Mouse (Mus musculus) spleen, postnatal 4 days (tissue): Measurements from ENCODE around the gene Khdrbs1.
"Not testable (repeated sequence)": the region's sequence is repeated elsewhere in the genome, so short reads cannot be mapped to it uniquely, and the experiment has no call there.

Experiments used
- DNase-seq, 2 experiments: peaks; one replicate each; pipeline ENCODE4 v3.0.0; 2022; ENCODE audit warnings: low spot score in 2 of 2

The Khdrbs1 gene

DNA sequence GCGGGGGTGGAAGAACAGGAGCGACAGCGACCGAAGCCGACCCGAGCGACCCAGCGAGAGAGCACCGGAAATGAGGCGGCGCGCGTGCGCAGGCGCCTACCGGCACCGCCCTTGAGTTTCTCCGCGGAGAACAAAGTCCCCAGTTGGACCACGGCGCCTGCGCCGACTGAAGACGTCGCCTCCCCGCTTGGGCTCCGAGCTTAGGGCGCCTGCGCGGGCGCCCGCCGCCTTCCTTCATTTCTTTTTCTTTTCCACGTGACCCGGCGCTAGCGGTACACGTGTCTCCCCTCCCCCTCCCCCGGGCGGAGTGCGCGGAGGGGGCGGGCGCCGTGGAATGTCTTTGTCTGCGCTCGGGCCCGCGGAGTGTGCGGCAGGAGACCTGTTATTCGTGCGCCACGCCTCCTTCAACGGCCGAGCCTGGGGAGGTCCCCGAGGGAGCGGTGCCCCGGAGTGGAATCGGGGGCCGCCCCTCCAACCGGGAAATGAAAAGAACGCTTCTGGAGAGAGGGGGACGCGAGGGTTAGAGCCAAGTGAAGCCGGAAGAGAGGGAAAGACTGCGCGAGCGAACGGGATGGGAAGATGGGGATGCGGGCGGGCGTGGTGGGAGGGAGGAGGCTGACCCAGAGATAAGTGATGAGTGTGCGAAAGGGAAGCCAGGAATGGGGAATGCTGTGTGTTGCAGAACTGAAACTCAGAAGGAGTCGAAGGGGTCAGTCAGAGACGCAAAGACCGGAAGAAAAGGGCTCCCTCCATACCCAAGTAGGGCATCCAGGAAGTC lies at the start of gene Khdrbs1:
TSS of gene Khdrbs1 (minus strand) at position 72 of the 778 bp plus-strand sequence.
- DNase-seq, result peak; percentile 96 to 98

DNA sequence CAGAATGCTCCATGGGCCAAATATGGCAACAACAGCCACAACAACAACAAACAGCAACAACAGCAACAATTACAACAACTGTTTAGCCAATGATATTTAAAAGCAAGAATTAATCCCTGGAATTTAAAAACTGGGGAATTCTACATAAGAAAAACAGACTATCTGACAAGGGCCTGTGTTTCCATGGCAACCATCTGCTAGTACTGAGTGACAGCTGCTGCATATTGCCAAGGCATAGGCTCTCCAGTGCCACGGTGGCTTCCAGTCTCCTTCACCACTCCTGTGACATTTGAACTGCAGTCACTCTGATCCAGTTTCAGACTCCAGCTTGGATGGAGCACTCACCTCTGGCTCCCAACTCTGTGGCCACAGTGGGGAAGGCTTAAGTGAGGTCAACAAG lies 49.3 kb upstream of the Khdrbs1 start:
- no peak for DNase-seq

DNA sequence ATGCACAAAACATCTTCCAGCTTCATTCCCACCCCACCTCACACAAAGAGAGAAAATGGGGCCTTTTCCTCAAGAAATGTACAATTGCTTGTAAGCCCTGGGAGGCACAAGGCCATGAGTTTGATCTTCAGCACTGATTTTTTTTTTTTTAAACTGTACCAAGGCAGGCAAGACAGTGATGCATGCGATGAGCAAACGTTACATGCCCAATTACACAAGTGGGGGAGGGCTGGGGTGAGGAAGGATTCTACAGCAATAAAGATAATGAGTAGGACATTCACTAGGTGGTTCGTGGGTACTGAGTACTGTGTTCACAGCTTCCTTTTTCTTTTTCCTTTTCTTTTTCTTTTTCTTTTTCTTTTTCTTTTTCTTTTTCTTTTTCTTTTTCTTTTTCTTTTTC lies 48.4 kb upstream of the Khdrbs1 start:
- DNase-seq, result no peak

DNA sequence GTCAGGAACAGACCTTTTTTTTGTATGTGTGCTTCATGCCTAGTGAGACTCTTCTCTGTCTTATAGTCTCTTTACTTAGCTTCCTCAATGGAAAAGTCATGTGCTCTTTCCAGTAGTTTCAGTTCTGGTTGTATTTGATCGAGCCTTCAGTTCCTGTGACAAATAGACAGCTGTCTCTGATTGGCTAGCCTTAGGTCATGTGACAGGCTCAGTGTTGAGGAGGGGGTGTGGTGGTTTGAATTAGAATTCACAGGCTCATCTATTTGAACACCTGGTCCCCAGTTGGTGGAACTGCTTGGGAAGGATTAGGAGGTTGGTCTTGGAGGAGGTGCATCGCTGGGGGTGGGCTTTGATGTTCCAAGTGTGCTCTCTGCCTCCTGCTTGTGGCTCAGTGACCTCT lies 47.5 kb upstream of the Khdrbs1 start:
- DNase-seq, result no peak

DNA sequence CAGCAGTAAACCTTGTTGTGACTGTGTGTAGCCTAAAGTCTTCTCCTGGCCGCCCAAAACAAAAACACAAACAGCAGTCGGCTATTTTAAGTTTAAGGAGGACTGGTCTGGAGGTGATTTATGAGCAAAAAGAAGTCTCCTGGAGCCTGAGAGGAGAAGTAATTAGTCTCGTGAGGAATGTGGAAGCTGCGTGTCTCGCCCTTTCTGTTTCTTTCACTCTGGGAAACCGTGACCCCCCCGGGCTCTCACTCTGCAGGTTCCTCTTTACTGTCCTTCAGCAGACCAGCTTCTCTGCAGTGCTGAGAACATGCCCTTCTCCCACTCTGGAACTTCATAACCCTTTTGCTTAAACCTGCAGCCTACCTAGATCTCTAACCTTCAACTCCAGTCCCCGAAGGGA lies 46.6 kb upstream of the Khdrbs1 start:
- peak in 1 of 2 experiments; percentile 43 for DNase-seq

DNA sequence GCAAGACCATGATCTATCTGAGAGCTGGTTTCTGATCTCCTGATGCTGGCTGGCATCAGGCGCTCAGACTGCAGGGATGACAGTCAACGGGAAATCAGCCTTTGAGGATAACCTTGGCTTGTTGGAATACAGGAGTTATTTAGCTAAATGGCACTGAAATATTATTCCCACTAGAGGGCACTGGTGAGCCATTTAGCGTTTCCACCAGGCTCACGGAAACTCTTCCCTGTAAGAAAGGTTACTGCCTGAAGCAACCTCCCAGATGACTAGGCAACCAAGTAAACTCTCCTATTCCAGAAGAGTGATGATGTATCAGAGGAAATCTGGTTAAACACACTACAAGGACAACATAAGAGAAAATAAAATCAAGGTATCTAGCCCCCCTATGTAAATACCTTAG lies 43.1 kb upstream of the Khdrbs1 start:
- peak; percentile 67 to 81 for DNase-seq

DNA sequence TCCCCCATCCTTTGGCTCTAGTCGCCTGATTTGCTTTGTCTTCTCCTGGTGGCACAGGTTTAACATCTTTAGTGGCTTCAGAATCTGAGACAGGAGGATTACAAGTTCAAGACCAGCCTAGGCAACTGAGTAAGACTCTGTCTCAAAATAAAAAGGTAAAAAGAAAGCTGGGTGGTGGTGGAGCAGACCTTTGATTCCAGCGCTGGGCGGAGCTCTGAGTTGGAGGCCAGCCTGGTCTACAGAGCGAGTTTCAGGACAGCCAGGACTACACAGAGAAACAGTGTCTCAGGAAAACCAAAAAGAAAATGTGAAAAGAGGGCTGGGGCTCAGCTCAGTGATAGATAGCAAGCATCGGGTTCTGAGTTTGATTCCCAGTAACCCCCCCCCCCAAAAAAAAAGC lies 41.4 kb upstream of the Khdrbs1 start:
- DNase-seq, result no peak

DNA sequence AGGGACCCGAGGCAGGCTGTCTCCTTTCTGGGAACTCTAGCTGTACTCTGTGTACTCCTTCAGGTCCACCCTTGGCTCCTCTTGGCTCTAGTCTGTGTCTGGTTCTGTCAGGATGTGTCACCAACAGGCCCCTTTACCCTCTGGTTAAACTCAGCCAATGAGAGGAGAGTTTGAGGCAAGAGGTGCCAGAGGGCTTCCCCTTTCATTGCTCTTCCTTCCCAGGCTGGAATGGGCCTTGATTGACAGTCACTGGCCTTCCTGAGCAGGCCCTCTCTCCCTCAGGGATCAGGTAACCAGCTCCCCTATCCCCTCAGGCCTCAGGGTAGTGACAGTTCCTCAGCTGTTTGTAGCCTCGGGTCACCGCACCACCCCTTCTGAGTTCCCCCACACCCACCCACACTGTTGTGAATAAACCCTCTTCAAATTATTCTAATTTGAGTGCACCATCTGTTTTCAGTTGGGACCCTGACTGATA lies 40.8 kb upstream of the Khdrbs1 start:
- DNase-seq, result no peak

DNA sequence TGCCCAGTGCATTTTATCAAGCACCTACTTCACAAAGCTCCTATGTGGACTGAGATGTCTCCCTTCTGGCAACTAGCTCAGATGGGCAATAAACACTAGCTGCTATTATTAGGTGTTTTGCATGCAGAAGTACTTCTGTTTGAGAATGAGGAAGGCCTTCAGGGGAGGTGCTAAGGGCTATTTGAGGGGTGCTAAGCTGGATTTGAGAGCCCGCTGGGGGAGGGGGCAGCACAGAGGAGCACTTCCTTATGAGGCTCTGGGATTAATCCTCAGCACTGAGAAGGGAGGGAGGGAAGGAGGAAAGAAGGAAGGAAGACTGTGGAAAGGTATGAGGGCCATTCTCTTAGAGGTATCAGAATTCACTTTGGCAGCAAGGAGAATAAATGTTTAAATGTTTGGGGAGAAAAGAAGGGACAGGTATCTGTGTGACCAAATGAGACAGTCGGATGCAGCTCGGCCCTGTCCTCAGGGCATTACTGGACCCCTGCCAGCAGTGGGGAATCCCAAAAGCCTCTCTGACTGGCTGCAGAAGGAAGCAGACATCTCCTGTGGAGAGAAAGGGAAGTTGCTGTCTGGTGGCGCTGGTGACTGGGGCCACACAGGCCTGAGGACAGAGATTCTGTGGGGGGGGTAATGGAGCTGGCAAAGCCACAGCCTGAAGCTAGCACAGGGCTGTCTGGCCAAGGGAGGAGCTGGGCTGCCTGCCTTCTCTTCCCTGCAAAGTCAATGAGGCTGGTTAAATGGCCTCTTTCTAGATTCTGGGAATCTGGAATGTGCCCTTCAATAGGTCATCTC lies 40.0 kb upstream of the Khdrbs1 start:
- peak; percentile 39 to 66 for DNase-seq

DNA sequence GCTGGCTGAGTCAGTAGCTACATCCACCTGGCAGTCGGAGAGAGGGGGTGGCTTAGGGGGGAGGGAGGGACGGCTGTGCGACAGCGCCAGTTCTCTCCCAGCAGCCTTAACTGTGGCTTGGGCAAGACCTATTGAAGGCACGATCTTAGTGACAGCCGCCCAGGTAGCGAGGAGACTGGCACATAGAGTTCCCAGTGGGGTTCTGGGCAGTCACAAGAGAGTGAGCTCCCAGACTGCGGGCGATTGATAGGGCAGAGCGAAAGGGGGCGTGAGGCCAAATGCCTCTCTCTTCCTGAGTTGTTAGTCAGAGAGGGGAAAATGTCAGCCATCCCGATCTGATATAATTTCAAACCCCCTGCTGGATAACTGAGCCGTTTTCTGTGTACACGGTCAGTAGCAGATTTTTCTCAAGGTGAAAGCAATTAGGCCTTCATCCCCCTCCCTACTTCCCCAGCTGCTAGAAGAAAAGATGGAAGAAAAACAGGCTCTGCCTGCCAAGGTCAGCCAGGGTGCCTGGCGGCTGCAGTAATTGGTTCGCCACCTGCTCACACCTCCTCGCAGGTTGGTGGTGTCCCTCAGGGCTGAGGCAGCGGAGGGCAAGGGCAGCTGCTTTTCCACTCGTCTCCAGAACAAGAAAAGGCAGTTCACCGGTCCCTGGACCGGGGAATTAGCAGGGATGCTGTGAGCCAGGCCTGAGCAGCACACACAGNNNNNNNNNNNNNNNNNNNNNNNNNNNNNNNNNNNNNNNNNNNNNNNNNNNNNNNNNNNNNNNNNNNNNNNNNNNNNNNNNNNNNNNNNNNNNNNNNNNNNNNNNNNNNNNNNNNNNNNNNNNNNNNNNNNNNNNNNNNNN lies 29.8 kb upstream of the Khdrbs1 start:
- no peak for DNase-seq

DNA sequence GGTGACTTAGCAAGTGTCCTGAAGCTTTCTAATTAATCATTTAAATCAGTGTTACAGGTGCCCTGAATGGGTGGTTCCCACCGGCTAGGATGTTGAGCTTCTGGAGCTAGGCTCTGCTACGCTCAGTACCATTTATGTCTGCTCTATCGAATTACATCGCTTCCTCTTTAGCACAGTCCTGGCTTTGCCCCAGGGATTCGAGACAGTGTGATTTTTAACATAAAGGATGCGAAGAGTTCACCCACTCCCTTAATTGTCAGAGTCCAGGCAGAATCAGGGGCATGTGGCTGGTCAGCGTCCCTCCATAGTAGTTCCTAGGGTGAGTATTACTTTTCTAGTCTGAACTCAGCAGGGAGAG lies 29.2 kb upstream of the Khdrbs1 start:
- no peak for DNase-seq

DNA sequence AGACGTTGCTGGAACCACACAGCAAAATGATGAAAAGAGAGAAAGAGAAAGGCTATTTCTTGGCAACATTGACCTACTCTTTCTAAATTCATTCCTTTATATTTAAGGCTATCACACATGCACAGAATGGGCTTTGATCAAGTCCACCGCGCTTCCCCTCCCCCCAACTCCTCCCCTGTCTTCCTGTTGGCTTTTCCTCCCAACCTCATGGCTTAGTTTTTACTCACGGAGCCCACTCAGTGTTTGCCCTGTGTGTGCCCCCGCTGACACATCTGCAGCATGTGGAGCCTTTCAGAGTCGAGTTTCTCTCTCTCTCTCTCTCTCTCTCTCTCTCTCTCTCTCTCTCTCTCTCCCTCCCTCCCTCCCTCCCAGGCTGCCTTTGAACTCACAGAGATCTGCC lies 28.5 kb upstream of the Khdrbs1 start:
- DNase-seq, result no peak

DNA sequence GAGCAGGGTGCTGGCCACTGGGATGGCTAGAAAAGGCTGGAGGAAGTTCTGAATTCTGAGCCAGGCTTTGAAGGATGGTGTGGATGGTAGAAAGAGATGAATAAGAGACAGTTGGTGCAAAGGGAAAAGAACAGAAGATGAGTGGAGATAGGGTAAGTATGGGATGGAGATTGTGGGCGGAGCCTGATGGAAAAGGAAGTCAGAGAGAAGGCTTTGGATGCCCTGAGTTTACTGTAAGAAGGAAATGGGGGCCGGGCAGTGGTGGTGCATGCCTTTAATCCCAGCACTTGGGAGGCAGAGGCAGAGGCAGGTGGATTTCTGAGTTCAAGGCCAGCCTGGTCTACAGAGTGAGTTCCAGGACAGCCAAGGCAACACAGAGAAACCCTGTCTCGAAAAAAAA lies 26.6 kb upstream of the Khdrbs1 start:
- not testable (repeated sequence) for DNase-seq

DNA sequence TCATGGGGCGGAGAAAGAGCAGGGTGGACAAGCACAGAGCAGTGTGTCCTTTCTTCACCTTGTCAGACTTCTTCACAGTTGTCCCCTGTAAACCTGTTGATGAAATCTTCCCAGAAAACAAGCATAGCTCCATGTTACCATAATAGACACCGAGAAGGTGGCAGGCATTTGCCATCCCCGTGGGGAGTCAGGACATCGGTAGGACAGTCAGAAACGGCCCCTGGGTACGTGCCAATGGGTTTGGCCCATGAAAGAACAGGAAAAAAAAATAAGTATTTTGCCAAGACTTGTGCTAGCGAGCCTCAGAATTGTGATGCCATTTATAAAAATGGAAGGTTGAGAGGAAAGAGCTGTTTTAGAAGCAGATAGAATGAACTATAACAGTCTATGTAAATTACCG lies 25.7 kb upstream of the Khdrbs1 start:
- no peak for DNase-seq

DNA sequence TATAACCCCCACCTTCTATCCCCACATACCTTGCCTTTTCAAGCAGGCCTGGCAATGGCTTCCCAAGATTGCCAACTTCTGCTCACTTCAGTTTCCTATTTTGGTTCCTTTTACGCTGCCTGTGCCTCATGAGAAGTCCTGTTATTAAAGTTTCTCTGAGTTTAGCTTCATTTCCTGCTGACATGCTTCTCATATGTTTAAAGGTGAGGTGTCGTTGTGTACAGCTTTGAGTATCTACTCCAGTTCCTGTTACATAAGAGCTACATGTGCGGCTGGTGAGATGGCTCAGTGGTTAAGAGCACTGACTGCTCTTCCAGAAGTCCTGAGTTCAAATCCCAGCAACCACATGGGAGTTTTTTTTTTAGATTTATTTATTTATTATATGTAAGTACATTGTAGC lies 23.2 kb upstream of the Khdrbs1 start:
- no peak for DNase-seq

DNA sequence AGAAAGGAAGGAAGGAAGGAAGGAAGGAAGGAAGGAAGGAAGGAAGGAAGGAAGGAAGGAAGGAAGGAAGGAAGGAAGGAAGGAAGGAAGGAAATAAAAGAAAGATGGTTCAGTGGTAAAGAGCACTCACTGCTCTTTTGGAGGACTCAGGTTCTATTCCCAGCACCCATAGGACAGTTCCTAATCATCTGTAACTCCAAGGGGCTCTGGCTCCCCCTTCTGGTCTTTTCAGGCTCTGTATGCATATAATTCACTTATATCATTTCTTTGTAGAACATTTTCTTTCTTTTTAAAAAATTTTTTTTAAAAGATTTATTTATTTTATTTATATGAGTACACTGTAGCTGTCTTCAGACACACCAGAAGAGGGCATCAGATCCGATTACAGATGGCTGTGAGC lies 20.4 kb upstream of the Khdrbs1 start:
- not testable (repeated sequence) for DNase-seq

DNA sequence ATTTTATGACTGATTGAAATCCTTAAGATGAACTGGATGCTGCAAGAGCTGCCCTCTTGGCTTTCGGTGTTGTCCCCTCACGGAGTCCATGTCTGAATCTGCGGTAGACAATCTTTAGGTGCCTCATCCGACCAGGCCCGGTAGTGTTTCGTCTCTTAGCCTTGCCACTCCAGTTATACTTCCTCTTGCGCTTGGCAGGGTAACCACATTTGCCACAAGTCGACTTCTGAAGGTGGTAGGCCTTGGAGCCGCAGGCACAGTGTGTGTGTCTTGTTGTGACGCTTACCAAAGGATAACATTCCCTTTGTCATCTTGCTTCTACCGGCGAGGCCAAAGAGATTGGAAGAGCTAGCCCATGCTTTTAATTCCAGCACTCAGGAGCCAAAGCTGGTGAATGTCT lies 19.5 kb upstream of the Khdrbs1 start:
- DNase-seq, result no peak

DNA sequence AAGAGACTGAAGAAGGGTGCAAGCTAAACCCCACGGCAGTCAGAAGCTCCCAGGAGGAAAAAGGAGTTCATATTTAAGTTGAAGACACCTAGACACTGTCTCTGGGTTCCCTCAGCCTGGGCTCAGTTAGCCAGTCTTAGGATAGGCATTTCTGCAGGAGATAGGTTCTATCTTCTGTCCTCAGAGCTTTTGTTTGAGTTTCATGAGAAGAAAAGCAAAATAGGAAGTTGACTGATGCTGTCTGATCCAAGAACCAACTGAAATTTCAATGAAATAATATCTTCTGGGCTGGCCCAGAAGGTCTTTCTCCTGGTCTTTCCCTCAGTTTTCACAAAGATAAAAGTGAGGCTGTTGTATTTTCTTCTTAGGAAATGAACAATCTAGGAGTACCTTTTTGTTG lies 13.4 kb upstream of the Khdrbs1 start:
- DNase-seq, result no peak

DNA sequence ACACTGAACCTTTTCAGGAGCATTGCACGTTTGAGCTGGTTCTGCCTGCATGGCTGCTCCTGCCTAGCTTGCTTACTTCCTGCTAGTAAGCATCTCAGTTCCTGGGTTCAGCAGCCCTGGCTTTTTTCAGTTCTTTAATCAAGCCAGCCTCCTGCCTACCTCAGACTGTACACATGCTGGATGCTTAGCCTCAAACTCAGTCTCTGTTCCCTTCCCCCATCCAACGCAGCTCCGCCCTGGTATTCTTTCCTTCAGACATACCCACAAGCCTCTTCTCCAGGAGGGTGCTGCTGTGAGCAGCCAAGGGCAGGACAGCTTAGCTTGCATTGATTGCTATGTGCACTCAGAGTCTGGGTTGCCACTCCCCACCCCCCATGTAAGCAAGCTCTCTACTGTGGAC lies 12.6 kb upstream of the Khdrbs1 start:
- DNase-seq, result peak; percentile 37 to 65

DNA sequence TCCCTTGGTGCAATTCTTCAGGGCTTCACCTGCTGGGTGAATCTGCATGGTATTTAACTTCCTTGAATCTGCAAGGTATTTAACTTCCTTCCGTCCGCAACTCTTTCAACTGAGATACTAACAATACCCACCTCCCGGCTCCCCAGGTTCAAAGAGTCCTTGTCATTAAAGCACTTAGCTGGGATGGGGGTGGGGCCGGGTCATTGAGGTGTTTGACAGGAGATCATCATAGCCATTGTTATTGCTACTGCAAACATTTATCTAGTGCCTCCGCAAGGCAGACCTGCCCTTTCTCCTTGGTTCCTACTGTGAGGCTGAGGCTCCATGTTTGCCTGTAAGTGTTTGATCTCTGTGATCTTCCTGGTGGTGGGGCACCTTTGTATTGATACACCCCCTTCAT lies 8.3 kb upstream of the Khdrbs1 start:
- DNase-seq, result no peak

DNA sequence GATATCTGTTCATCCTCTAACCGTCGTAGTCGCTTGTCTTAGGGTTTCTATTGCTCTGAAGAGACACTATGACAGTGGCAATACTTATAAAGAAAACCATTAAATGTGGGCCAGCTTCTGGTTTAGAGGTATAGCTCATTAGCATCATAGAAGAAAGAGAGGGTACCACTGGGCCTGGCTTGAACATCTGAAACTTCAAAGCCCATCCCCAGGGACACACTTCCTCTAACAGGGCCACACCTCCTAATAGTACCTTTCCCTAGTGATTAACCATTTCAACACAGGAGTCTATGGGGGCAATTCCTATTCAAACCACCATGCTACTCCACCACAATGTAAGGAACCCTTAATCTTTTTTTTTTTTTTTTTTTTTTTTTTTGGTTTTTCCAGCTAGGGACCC lies 4.5 kb upstream of the Khdrbs1 start:
- DNase-seq, result no peak

DNA sequence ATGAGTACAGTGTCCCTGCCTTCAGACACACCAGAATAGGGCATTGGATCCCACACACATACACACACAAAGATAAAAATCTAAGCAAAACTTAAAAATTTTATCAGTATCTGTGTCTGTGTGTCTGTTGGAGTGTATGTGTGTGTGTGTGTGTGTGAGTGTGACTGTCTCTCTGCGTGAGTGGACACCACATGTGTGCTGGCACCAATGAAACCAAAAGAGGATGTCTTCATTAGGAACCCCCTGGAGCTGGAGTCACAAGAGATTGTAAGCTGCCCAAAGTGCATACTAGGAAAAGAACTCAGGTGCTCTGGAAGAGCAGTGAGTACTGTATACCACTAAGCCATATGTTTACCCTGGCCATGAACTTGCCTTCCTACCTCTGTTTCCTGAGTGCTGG lies 4.0 kb upstream of the Khdrbs1 start:
- DNase-seq, result no peak
